Mouse (Mus musculus): ENCODE data around the gene 0610010F05Rik.

0610010F05Rik gene

DNA sequence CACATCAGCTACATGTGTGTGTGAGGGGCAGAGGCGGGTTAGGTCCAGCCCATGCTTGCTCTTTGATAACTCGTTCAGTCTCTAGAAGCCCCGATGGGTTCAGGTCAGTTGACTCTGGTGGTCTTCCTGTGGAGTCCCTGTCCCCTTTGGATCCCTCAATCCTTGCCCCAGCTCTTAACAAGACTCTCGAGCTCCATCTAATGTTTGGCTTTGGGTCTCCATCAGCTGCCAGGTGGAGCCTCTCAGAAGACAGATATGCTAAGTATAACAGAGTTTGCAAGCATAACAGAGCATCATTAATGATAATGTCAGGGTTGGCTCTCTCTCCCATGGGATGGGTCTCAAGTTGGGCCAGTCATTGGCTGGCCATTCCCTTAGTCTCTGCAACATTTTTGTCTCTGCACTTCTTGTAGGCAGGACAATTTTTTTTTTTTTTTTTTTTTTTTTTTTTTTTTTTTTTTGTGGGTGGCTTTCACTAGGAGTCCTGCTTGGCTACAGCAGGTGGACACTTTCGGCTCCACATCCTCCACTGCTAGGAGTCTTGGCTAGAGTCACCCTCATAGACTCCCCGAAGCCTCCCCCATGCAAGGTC lies 76.3 kb downstream of the 0610010F05Rik start:
- no peak for DNase-seq

DNA sequence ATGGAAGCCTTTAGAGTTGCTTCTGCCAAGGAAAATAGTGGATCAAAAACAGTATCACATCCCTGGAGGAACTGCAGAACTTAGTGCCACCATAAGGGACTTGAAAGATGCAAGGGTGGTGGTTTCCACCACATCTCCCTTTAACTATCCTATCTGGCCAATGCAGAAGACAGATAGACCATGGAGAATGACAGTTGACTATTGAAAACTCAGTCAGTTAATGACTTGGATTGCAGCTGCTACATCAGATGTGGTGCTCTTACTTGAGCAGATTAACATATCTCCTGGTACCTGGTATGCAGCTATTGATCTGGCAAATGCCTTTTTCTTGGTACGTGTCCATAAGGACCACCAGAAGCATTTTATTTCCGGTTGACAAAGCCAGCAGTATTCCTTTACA lies 96.0 kb downstream of the 0610010F05Rik start:
- DNase-seq: no peak

DNA sequence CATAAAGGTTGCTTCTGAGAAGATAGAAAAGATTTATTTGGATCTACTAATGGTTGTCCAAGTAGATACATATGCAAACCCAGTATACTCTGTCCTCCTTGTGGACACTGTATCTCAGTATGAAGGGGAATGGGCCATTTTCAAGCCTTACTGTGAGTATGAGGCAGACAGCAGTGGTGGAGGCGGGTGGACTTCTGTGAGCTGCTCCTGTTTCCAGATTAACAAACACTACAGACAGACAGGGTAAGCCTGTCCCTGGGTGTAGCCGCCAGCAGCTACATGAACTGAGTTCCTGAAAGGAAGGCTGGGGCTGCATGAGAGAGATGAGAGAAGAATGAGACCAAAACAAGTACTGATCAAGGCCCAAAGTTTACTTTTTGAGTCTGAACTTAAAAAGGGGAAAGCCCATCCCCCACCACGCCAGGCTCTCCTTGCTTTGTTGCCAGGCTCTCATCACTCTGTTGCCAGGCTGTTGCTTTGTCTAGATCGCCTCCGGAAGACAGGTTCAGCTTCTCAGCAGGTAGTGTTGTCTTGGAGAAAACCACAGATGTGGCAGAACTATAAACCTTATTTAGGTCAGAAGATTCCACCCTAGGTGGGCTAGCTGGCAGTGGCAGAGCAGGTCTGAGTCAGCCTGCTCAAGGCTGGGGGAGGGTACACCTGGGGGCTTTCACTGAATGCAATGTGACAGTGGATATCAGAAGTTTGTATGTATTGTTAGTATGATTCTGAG lies 112.8 kb downstream of the 0610010F05Rik start, which contains the start of gene 1700093K21Rik:
Gene 1700093K21Rik (minus strand): TSS at position 683 of the 733 bp plus-strand sequence.
- DNase-seq: no peak

DNA sequence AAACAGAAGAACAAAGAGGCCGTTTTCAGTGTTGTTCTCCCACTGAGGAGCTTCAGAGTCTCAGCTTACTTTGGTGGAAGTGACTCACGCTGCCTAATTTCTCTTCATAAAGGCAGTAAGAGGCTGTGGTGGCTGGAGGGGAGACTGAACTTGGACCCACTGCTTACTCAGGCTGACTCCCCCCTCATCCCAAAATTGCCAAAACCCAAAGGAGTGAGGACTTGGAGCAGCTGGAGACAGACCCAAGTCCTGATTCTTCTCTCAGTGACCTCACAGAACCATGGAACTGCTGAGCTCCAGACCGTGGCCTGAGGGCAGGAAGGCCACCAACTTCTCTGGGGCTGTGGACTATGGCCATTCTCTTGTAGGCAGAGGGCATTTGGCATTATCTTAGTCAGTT lies 114.5 kb downstream of the 0610010F05Rik start:
- no peak for DNase-seq

DNA sequence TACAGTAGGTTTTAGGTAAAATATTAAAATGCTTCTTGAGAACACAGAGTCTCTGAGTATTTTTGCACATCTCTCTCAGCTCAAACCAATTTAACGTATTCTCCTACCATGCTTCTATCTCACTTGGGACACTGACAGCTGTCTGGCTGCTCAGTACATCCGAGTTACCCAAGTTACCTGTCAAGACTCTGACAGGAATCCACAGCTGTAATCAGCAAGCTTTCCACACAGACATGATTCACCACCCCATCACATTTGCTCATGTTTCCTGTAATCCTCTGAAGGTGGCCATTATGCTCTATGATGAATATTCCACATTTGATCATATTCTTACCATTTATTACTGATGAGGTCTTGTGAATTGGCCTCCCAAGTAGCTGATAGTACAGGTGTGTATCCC lies 118.1 kb downstream of the 0610010F05Rik start:
- no peak for DNase-seq

All from cerebellum, adult 11-12 months (tissue).